Mouse (Mus musculus): Measurements from ENCODE around the gene Arg2.
"Not testable (repeated sequence)": the region's sequence is repeated elsewhere in the genome, so short reads cannot be mapped to it uniquely, and the experiment has no call there.

Gene Arg2

GRCm38 (mm10) chr12:79171269-79171995 is 40.9 kb downstream of the Arg2 start:
- DNase-seq: peak; percentile 42

GRCm38 (mm10) chr12:79172019-79172941 is 41.7 kb downstream of the Arg2 start, which contains the start of gene Vti1b:
Gene Vti1b, minus strand, starts transcription at chr12:79172667.
- peak; percentile 91 for DNase-seq

GRCm38 (mm10) chr12:79173721-79174120 is 43.1 kb downstream of the Arg2 start:
- DNase-seq: peak; percentile 41

- no peak for DNase-seq
Measured at GRCm38 (mm10) chr12:79175998-79176397, 45.4 kb downstream of the Arg2 start.

- not testable (repeated sequence) for DNase-seq
Measured at GRCm38 (mm10) chr12:79185160-79185559, 54.6 kb downstream of the Arg2 start.

- peak; percentile 76 for DNase-seq
Measured at GRCm38 (mm10) chr12:79190931-79191673, 60.5 kb downstream of the Arg2 start.

- peak; percentile 69 for DNase-seq
Measured at GRCm38 (mm10) chr12:79191701-79192100, 61.1 kb downstream of the Arg2 start.

- no peak for DNase-seq
Measured at GRCm38 (mm10) chr12:79192193-79192592, 61.6 kb downstream of the Arg2 start, which contains the start of gene Rdh11. Gene Rdh11, minus strand, starts transcription at chr12:79192293.

GRCm38 (mm10) chr12:79193441-79193840 is 62.9 kb downstream of the Arg2 start:
- peak; percentile 65 for DNase-seq

- DNase-seq: no peak
Measured at GRCm38 (mm10) chr12:79197105-79197504, 66.5 kb downstream of the Arg2 start.

- DNase-seq: no peak
Measured at GRCm38 (mm10) chr12:79201882-79202281, 71.3 kb downstream of the Arg2 start.

Measured in cerebellum, adult 9-10 months (tissue).